Mouse (Mus musculus) heart, embryonic 10.5 days (tissue): Measurements from ENCODE around the gene Scd4. TPM values are rescaled to one million over a fixed set of nuclear protein-coding genes. Genes with fewer than 3 reads are reported as not detected.
A peak's percentile ranks its signal among the peaks of the same experiment; 100 is the strongest.
"Not testable (repeated sequence)": the region's sequence is repeated elsewhere in the genome, so short reads cannot be mapped to it uniquely, and the experiment has no call there.

ENCODE experiments used
- DNase-seq: peaks from one replicate; pipeline ENCODE4 v3.0.0-alpha.2; 2017; ENCODE audit warnings: low spot score
- H3K27ac ChIP-seq: fragments of 300-500 bp; sonication (generic); 2 replicates; pipeline ENCODE4 v1.5.1; 2016; ENCODE audit warnings: mild to moderate bottlenecking
- H3K27me3 ChIP-seq: fragments of 300-500 bp; sonication (generic); 2 replicates; pipeline ENCODE4 v1.6.1; 2016; ENCODE audit warnings: mild to moderate bottlenecking; ENCODE audit not compliant: poor library complexity, insufficient read depth, severe bottlenecking
- H3K36me3 ChIP-seq: fragments of 300-500 bp; sonication (generic); 2 replicates; pipeline ENCODE4 v1.6.1; 2016; ENCODE audit warnings: mild to moderate bottlenecking, moderate library complexity
- H3K4me1 ChIP-seq: fragments of 300-500 bp; sonication (generic); 2 replicates; pipeline ENCODE4 v1.6.1; 2016; ENCODE audit warnings: mild to moderate bottlenecking
- H3K4me3 ChIP-seq: fragments of 300-500 bp; sonication (generic); 2 replicates; pipeline ENCODE4 v1.5.1; 2016; ENCODE audit warnings: mild to moderate bottlenecking, moderate library complexity
- H3K9me3 ChIP-seq: fragments of 300-500 bp; sonication (generic); 2 replicates; pipeline ENCODE4 v1.6.1; 2016; ENCODE audit warnings: mild to moderate bottlenecking, moderate library complexity
- WGBS: fragments of 180-500 bp; shearing (Covaris S2); methylation state at CpG from one replicate; pipeline ENCODE4 v1.1.7; 2016; 5-methylcytosine and 5-hydroxymethylcytosine counted together
- polyA plus RNA-seq: library from polyadenylated mRNA; unstranded; fragments of >200 nt; fragmentation: Nextera tagmentation; extraction: Ambion mirVana; gene quantifications from 2 replicates; pipeline ENCODE4 v1.2.1, GENCODE M21; 2016

The Scd4 gene
- polyA plus RNA-seq, 1 experiment from 2014 or later, result 0.06 TPM

GRCm38 (mm10) chr19:44333991-44334390 lies 1.1 kb downstream of the Scd4 start:
- Histone ChIP-seq H3K4me1 (peaks cover 19% of the 10 kb centered on the region), H3K36me3 (no peaks in the 10 kb centered on the region), H3K27ac (no peak overlapping the region), H3K4me3 (no peak overlapping the region), H3K27me3 (no peaks in the 10 kb centered on the region), H3K9me3 (no peaks in the 10 kb centered on the region)
- DNase-seq, result peak; percentile 69
- 83% methylated on average over 9 of the region's 9 CpGs for WGBS

- WGBS, result 79% methylated on average over 6 of the region's 6 CpGs
- Histone ChIP-seq H3K9me3 (no peaks in the 10 kb centered on the region), H3K4me3 (no peak overlapping the region), H3K27ac (no peak overlapping the region), H3K36me3 (no peaks in the 10 kb centered on the region), H3K4me1 (peaks cover 19% of the 10 kb centered on the region), H3K27me3 (no peaks in the 10 kb centered on the region)
- DNase-seq, result peak; percentile 47
Measured at GRCm38 (mm10) chr19:44335876-44336662, 3.2 kb downstream of the Scd4 start.

GRCm38 (mm10) chr19:44349689-44350088 lies 16.8 kb downstream of the Scd4 start:
- no peak for DNase-seq
- H3K4me1 ChIP-seq, result no peaks in the 10 kb centered on the region
- H3K9me3 ChIP-seq, result no peaks in the 10 kb centered on the region
- H3K4me3 ChIP-seq, result no peak overlapping the region
- 84% methylated on average over 8 of the region's 8 CpGs for WGBS
- no peaks in the 10 kb centered on the region for H3K36me3 ChIP-seq
- no peak overlapping the region for H3K27ac ChIP-seq
- peaks cover 3% of the 10 kb centered on the region; the same call in 1 of the 2 replicates for H3K27me3 ChIP-seq

- H3K27me3 ChIP-seq, result no peaks in the 10 kb centered on the region; the same call in 1 of the 2 replicates
- H3K36me3 ChIP-seq, result no peaks in the 10 kb centered on the region
- no peak for DNase-seq
- H3K27ac ChIP-seq, result no peak overlapping the region
- H3K4me1 ChIP-seq, result no peaks in the 10 kb centered on the region
- WGBS, result 71% methylated on average over 7 of the region's 7 CpGs
- H3K4me3 ChIP-seq, result no peak overlapping the region
- H3K9me3 ChIP-seq, result no peaks in the 10 kb centered on the region
Measured at GRCm38 (mm10) chr19:44351756-44352155, 18.9 kb downstream of the Scd4 start.

- no peaks in the 10 kb centered on the region for H3K9me3 ChIP-seq
- DNase-seq, result no peak
- H3K4me3 ChIP-seq, result no peak overlapping the region
- no peaks in the 10 kb centered on the region for H3K27me3 ChIP-seq
- H3K27ac ChIP-seq, result no peak overlapping the region
- no peaks in the 10 kb centered on the region for H3K36me3 ChIP-seq
- no peaks in the 10 kb centered on the region; the same call in 1 of the 2 replicates for H3K4me1 ChIP-seq
- 72% methylated on average over 8 of the region's 8 CpGs for WGBS
Measured at GRCm38 (mm10) chr19:44358700-44359099, 25.8 kb downstream of the Scd4 start.

- 19% methylated on average over 13 of the region's 13 CpGs for WGBS
- H3K27ac ChIP-seq, result no peak overlapping the region
- H3K4me1 ChIP-seq, result no peaks in the 10 kb centered on the region; the same call in 1 of the 2 replicates
- DNase-seq, result peak; percentile 82
- no peaks in the 10 kb centered on the region for H3K27me3 ChIP-seq
- no peak overlapping the region for H3K4me3 ChIP-seq
- no peaks in the 10 kb centered on the region for H3K36me3 ChIP-seq
- no peaks in the 10 kb centered on the region for H3K9me3 ChIP-seq
Measured at GRCm38 (mm10) chr19:44363529-44363928, 30.6 kb downstream of the Scd4 start.

GRCm38 (mm10) chr19:44364029-44364428 lies 31.1 kb downstream of the Scd4 start:
- H3K36me3 ChIP-seq, result no peaks in the 10 kb centered on the region
- H3K27ac ChIP-seq, result no peak overlapping the region
- no peak overlapping the region for H3K4me3 ChIP-seq
- H3K9me3 ChIP-seq, result no peaks in the 10 kb centered on the region
- no peaks in the 10 kb centered on the region for H3K27me3 ChIP-seq
- no peaks in the 10 kb centered on the region; the same call in 1 of the 2 replicates for H3K4me1 ChIP-seq
- DNase-seq, result no peak
- 78% methylated on average over 8 of the region's 8 CpGs for WGBS

GRCm38 (mm10) chr19:44365733-44366132 lies 32.8 kb downstream of the Scd4 start:
- DNase-seq, result no peak

GRCm38 (mm10) chr19:44367076-44367475 lies 34.2 kb downstream of the Scd4 start:
- 82% methylated on average over 10 of the region's 10 CpGs for WGBS
- not testable (repeated sequence) for H3K27ac ChIP-seq

More at GRCm38 (mm10) chr19:44365733-44366132, 32.8 kb downstream of the Scd4 start:
- WGBS, result 83% methylated on average over 4 of the region's 4 CpGs
- no peaks in the 10 kb centered on the region for H3K27me3 ChIP-seq
- no peaks in the 10 kb centered on the region for H3K9me3 ChIP-seq
- no peaks in the 10 kb centered on the region for H3K36me3 ChIP-seq
- no peak overlapping the region for H3K4me3 ChIP-seq
- H3K4me1 ChIP-seq, result no peaks in the 10 kb centered on the region
- no peak overlapping the region for H3K27ac ChIP-seq

GRCm38 (mm10) chr19:44369371-44369770 lies 36.5 kb downstream of the Scd4 start:
- 78% methylated on average over 8 of the region's 8 CpGs for WGBS
- Histone ChIP-seq H3K36me3 (no peaks in the 10 kb centered on the region), H3K4me3 (no peak overlapping the region), H3K27ac (no peak overlapping the region), H3K4me1 (no peaks in the 10 kb centered on the region), H3K9me3 (no peaks in the 10 kb centered on the region), H3K27me3 (no peaks in the 10 kb centered on the region)
- no peak for DNase-seq

More at GRCm38 (mm10) chr19:44367076-44367475, 34.2 kb downstream of the Scd4 start:
- DNase-seq, H3K36me3 ChIP-seq, H3K9me3 ChIP-seq, H3K27me3 ChIP-seq, H3K4me3 ChIP-seq, H3K4me1 ChIP-seq: not testable (repeated sequence)

GRCm38 (mm10) chr19:44370231-44370630 lies 37.3 kb downstream of the Scd4 start:
- H3K27ac ChIP-seq, result no peak overlapping the region
- DNase-seq, result no peak
- H3K36me3 ChIP-seq, result no peaks in the 10 kb centered on the region
- 76% methylated on average over 5 of the region's 5 CpGs for WGBS
- H3K27me3 ChIP-seq, result no peaks in the 10 kb centered on the region
- no peak overlapping the region for H3K4me3 ChIP-seq
- no peaks in the 10 kb centered on the region for H3K4me1 ChIP-seq
- H3K9me3 ChIP-seq, result no peaks in the 10 kb centered on the region

GRCm38 (mm10) chr19:44372969-44373368 lies 40.1 kb downstream of the Scd4 start:
- Histone ChIP-seq H3K4me1 (peaks cover 5% of the 10 kb centered on the region), H3K9me3 (no peaks in the 10 kb centered on the region), H3K27me3 (no peaks in the 10 kb centered on the region), H3K4me3 (no peak overlapping the region), H3K27ac (no peak overlapping the region), H3K36me3 (no peaks in the 10 kb centered on the region)
- WGBS, result 23% methylated on average over 6 of the region's 6 CpGs
- peak; percentile 88 for DNase-seq

GRCm38 (mm10) chr19:44376511-44376951 lies 43.6 kb downstream of the Scd4 start:
- Histone ChIP-seq H3K9me3 (no peaks in the 10 kb centered on the region), H3K27me3 (no peaks in the 10 kb centered on the region), H3K27ac (no peak overlapping the region), H3K36me3 (no peaks in the 10 kb centered on the region), H3K4me1 (peaks cover 6% of the 10 kb centered on the region), H3K4me3 (no peak overlapping the region)
- WGBS, result 35% methylated on average over 3 of the region's 3 CpGs
- DNase-seq, result no peak
